Mouse (Mus musculus): ENCODE data around the gene Taok1. TPM values are rescaled to one million over a fixed set of nuclear protein-coding genes. Genes with fewer than 3 reads are reported as not detected.
A peak's percentile ranks its signal among the peaks of the same experiment; 100 is the strongest.
"Not testable (repeated sequence)": the region's sequence is repeated elsewhere in the genome, so short reads cannot be mapped to it uniquely, and the experiment has no call there.

The Taok1 gene
- polyA plus RNA-seq, 1 experiment: 6.9 TPM

- no peaks in the 10 kb centered on the region for H3K27me3 ChIP-seq (replicated peaks; ENCODE audit: control insufficient read depth, insufficient read depth, low read length)
- TF ChIP-seq CTCF (conservative IDR thresholded peaks at IDR 0.05; ENCODE audit: insufficient read depth, insufficient read length, low read depth, low read length) (no peak), POLR2A (IDR thresholded peaks at IDR 0.05; ENCODE audit: low read depth, low read length) (no peak)
- no peak overlapping the region for H3K27ac ChIP-seq (ENCODE audit: insufficient read depth, low read depth, low read length)
- no peak overlapping the region for H3K4me3 ChIP-seq (ENCODE audit: insufficient read depth, low read depth, low read length)
- H3K36me3 ChIP-seq (ENCODE audit: control insufficient read depth, insufficient read depth, low read length): peaks cover 10% of the 10 kb centered on the region
- WGBS: 94% methylated on average over 7 of the region's 7 CpGs
- no peak for DNase-seq
- no peaks in the 10 kb centered on the region for H3K4me1 ChIP-seq (ENCODE audit: control insufficient read depth, insufficient read depth, low read length)
Observed at GRCm38 (mm10) chr11:77545261-77545660, 62.4 kb downstream of the Taok1 start.

GRCm38 (mm10) chr11:77532202-77532846, 75.3 kb downstream of the Taok1 start:
- Histone ChIP-seq H3K4me1 (ENCODE audit: control insufficient read depth, insufficient read depth, low read length) (no peaks in the 10 kb centered on the region), H3K27ac (ENCODE audit: insufficient read depth, low read depth, low read length) (no peak overlapping the region), H3K4me3 (ENCODE audit: insufficient read depth, low read depth, low read length) (no peak overlapping the region), H3K36me3 (ENCODE audit: control insufficient read depth, insufficient read depth, low read length) (no peaks in the 10 kb centered on the region; the same call in 1 of the 2 replicates), H3K27me3 (replicated peaks; ENCODE audit: control insufficient read depth, insufficient read depth, low read length) (no peaks in the 10 kb centered on the region)
- TF ChIP-seq POLR2A (IDR thresholded peaks at IDR 0.05; ENCODE audit: low read depth, low read length) (no peak), CTCF (conservative IDR thresholded peaks at IDR 0.05; ENCODE audit: insufficient read depth, insufficient read length, low read depth, low read length) (no peak)
- 76% methylated on average over 4 of the region's 4 CpGs for WGBS
- DNase-seq: no peak

GRCm38 (mm10) chr11:77530862-77531261, 76.8 kb downstream of the Taok1 start:
- Histone ChIP-seq H3K4me3 (ENCODE audit: insufficient read depth, low read depth, low read length) (no peak overlapping the region), H3K27ac (ENCODE audit: insufficient read depth, low read depth, low read length) (no peak overlapping the region), H3K27me3 (replicated peaks; ENCODE audit: control insufficient read depth, insufficient read depth, low read length) (no peaks in the 10 kb centered on the region), H3K4me1 (ENCODE audit: control insufficient read depth, insufficient read depth, low read length) (no peaks in the 10 kb centered on the region), H3K36me3 (ENCODE audit: control insufficient read depth, insufficient read depth, low read length) (no peaks in the 10 kb centered on the region)
- no peak for DNase-seq
- 91% methylated on average over 2 of the region's 2 CpGs for WGBS
- TF ChIP-seq CTCF (conservative IDR thresholded peaks at IDR 0.05; ENCODE audit: insufficient read depth, insufficient read length, low read depth, low read length) (no peak), POLR2A (IDR thresholded peaks at IDR 0.05; ENCODE audit: low read depth, low read length) (no peak)

GRCm38 (mm10) chr11:77529644-77530043, 78.0 kb downstream of the Taok1 start:
- Histone ChIP-seq H3K4me1 (ENCODE audit: control insufficient read depth, insufficient read depth, low read length) (no peaks in the 10 kb centered on the region), H3K4me3 (ENCODE audit: insufficient read depth, low read depth, low read length) (no peak overlapping the region), H3K36me3 (ENCODE audit: control insufficient read depth, insufficient read depth, low read length) (no peaks in the 10 kb centered on the region), H3K27ac (ENCODE audit: insufficient read depth, low read depth, low read length) (no peak overlapping the region), H3K27me3 (replicated peaks; ENCODE audit: control insufficient read depth, insufficient read depth, low read length) (no peaks in the 10 kb centered on the region)
- no peak for DNase-seq
- TF ChIP-seq CTCF (conservative IDR thresholded peaks at IDR 0.05; ENCODE audit: insufficient read depth, insufficient read length, low read depth, low read length) (no peak), POLR2A (IDR thresholded peaks at IDR 0.05; ENCODE audit: low read depth, low read length) (no peak)
- WGBS: 86% methylated on average over 3 of the region's 3 CpGs

- not testable (repeated sequence) for H3K4me3 ChIP-seq (ENCODE audit: insufficient read depth, low read depth, low read length); DNase-seq; H3K4me1 ChIP-seq (ENCODE audit: control insufficient read depth, insufficient read depth, low read length); H3K27me3 ChIP-seq (replicated peaks; ENCODE audit: control insufficient read depth, insufficient read depth, low read length); H3K36me3 ChIP-seq (ENCODE audit: control insufficient read depth, insufficient read depth, low read length); H3K27ac ChIP-seq (ENCODE audit: insufficient read depth, low read depth, low read length)
- WGBS: 92% methylated on average over 3 of the region's 3 CpGs
Observed at GRCm38 (mm10) chr11:77528420-77528819, 79.2 kb downstream of the Taok1 start.

GRCm38 (mm10) chr11:77525804-77526486, 81.7 kb downstream of the Taok1 start:
- H3K4me1 ChIP-seq (ENCODE audit: control insufficient read depth, insufficient read depth, low read length): no peaks in the 10 kb centered on the region
- no peaks in the 10 kb centered on the region for H3K27me3 ChIP-seq (replicated peaks; ENCODE audit: control insufficient read depth, insufficient read depth, low read length)
- no peak overlapping the region for H3K4me3 ChIP-seq (ENCODE audit: insufficient read depth, low read depth, low read length)
- no peak overlapping the region for H3K27ac ChIP-seq (ENCODE audit: insufficient read depth, low read depth, low read length)
- 78% methylated on average over 3 of the region's 3 CpGs for WGBS
- DNase-seq: no peak
- no peaks in the 10 kb centered on the region for H3K36me3 ChIP-seq (ENCODE audit: control insufficient read depth, insufficient read depth, low read length)
- TF ChIP-seq POLR2A (IDR thresholded peaks at IDR 0.05; ENCODE audit: low read depth, low read length) (no peak), CTCF (conservative IDR thresholded peaks at IDR 0.05; ENCODE audit: insufficient read depth, insufficient read length, low read depth, low read length) (0 out of 2 replicates have a peak, but pooled peaks have one; percentile 1)

- no peaks in the 10 kb centered on the region for H3K4me1 ChIP-seq (ENCODE audit: control insufficient read depth, insufficient read depth, low read length)
- 68% methylated on average over 5 of the region's 5 CpGs for WGBS
Observed at GRCm38 (mm10) chr11:77520601-77521529, 86.8 kb downstream of the Taok1 start.

More at GRCm38 (mm10) chr11:77520601-77521529, 86.8 kb downstream of the Taok1 start:
- no peaks in the 10 kb centered on the region for H3K36me3 ChIP-seq (ENCODE audit: control insufficient read depth, insufficient read depth, low read length)
- no peak overlapping the region for H3K27ac ChIP-seq (ENCODE audit: insufficient read depth, low read depth, low read length)
- H3K4me3 ChIP-seq (ENCODE audit: insufficient read depth, low read depth, low read length): no peak overlapping the region
- H3K27me3 ChIP-seq (replicated peaks; ENCODE audit: control insufficient read depth, insufficient read depth, low read length): no peaks in the 10 kb centered on the region
- DNase-seq: no peak
- TF ChIP-seq CTCF (conservative IDR thresholded peaks at IDR 0.05; ENCODE audit: insufficient read depth, insufficient read length, low read depth, low read length) (no peak), POLR2A (IDR thresholded peaks at IDR 0.05; ENCODE audit: low read depth, low read length) (no peak)
